Mouse (Mus musculus): ENCODE data around the gene Dcpp1.
A peak's percentile ranks its signal among the peaks of the same experiment; 100 is the strongest.
"Not testable (repeated sequence)": the region's sequence is repeated elsewhere in the genome, so short reads cannot be mapped to it uniquely, and the experiment has no call there.

The Dcpp1 gene

DNA sequence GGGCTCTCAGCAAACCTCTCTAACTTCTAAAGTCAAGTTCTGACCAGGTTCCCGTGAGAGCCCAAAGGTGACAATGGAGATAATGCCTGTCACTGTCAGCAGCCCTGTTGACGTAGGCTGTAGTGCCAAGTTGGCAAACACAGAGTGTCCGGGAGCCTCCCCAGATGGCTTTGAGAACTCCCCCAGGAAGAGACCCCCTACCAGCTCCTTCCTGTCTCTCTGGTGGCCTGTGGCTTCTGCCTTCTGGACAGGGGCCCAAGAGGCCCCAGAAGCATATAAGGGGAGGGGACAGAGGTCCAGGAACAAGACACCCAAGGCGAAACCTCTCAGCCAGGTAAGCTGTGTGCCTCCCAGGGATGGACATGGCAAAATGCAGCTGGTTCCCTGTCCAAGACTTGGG, at the start of gene Dcpp1, which contains the start of gene Dcpp2:
Gene Dcpp1 (plus strand): TSS at position 301 of the 400 bp plus-strand sequence.
Gene Dcpp2 (plus strand): TSS at position 305 of the 400 bp plus-strand sequence.
- DNase-seq, result not testable (repeated sequence)

- no peak for DNase-seq
These were observed 49.5 kb upstream of the Dcpp1 start for GRCm38 (mm10) chr17:23831201-23831600.

DNA sequence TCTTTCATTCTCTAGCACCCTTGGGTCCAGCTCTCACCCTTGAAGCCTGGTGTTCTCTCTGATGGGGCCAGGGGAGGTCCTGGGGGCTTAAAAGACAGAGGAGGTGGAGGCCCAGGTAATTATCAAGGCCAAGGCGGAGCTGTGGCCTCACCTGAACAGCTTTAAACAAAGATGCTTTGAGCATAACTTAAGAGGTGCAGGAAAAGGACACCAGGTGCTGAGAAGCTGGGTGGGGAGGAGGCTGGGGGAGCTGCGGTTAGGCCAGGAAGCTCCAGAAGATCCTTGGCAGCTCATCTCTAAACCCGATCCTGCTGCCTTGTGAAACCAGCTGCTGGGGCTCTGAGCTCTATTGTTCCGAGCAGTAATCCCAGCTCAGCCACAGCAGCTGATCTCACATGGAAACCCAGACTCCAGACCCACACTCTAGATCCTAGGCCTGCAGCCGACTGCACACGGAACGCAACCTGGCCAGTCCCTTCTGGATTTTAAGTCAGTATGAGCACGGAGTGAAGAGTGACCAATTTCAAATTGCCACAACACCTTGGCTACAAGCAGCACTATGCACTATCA, 44.6 kb upstream of the Dcpp1 start, which contains the start of gene Prss33:
Gene Prss33 (minus strand): TSS at position 51 of the 570 bp plus-strand sequence.
- no peak for DNase-seq

GRCm38 (mm10) chr17:23841145-23841544, 39.5 kb upstream of the Dcpp1 start:
- DNase-seq, result peak; percentile 44

- DNase-seq, result no peak
These were observed 37.4 kb upstream of the Dcpp1 start for GRCm38 (mm10) chr17:23843141-23843811.

- DNase-seq, result peak; percentile 62
These were observed 36.8 kb upstream of the Dcpp1 start, which contains the start of the genes Prss32 and Prss41 for GRCm38 (mm10) chr17:23843812-23844273. Prss32 (plus strand) TSS chr17:23843855. Prss41 (minus strand) TSS chr17:23844172.

DNA sequence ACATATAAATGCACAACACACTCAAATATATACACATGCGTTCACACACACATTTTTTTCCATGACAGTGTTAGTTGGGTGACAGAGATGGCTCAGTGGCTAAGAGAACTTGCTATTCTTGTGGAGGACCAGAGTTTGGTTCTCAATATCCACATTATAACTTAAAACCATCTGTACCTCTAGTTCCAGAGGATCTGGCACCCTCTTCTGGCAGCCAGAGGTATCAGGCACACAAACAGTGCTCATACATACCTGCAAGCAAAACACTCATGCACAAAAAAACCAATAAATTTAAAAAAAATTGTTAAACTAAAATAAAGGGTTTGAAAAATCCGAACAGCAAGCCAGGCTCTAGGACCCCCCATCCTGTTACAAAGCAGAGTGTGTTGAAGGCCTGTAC, 30.6 kb upstream of the Dcpp1 start:
- no peak for DNase-seq

DNA sequence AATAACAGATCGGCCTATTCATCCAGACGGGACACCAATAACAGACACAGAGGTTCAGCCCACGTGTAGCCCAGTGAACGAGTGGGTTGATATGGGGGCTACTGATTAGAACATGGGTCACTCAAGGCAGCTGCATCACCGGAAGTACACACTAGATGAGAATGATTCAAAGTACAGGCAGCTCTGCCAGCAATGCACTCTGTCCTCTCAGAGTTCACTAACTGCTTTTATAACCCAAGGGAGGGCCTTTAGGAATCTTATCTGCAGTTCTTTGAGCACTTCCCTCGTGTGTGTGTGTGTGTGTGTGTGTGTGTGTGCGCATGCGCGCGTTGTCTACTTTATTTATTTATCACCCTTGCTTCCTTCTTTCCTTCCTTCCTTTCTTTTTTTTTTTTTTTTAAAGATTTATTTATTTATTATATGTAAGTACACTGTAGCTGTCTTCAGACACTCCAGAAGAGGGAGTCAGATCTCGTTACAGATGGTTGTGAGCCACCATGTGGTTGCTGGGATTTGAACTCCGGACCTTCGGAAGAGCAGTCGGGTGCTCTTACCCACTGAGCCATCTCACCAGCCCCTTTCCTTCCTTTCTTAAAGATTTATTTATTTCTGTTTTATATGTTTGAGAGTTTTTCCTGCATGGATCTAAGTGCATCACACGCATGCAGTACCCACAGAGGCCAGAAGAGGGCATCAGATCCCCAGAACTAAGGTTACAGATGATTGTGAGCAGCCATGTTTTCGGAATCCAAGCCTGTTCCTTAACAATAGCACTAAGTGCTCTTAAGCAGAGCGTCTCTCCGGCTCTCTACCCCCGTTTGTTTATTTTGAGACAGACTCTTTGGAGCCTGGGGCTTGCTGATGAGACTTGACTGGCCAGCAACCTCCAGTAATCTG, 29.6 kb upstream of the Dcpp1 start:
- DNase-seq, result peak; percentile 40

DNA sequence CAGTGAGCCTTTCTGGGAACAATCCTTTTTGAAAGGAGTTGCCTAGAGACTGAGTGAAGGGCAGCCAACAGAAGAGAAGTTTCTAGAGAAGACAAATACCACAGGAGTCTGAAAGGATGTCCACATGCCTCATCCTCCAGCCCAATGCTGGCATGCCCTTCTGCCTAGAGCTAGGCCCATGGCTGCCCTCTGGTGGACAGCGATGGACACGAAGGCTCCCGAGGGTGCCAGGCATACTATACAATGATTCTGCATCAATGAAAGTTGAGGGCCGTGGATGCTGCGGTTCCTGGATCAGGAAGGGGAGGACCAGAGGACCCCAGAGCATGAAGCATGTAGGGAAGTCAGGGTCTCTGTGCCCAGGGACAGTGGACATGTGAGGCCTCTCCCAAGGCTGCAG, 27.4 kb upstream of the Dcpp1 start:
- no peak for DNase-seq

DNA sequence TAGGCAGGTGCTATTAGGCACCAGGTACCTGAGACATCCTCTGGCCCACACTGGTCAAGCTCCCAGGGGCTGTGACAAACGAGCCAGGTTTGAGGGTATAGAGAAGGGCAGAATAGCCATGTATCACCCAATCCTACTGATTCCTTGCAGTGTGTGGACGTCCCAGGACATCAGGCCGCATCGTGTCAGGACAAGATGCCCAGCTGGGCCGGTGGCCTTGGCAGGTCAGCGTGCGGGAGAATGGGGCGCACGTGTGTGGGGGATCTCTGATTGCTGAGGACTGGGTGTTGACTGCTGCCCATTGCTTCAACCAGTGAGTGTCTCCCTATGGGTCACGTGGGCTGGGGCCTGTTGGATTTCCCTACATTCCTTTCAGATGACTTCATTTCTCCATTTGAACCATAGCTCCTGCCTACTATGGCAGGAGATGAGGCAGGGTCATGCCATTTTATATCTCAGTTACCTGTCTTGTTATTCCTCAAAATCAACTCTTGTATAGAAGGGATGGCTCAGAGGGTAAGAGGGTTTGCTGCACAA, 26.4 kb upstream of the Dcpp1 start:
- no peak for DNase-seq

GRCm38 (mm10) chr17:23857193-23857592, 23.5 kb upstream of the Dcpp1 start:
- no peak for DNase-seq

DNA sequence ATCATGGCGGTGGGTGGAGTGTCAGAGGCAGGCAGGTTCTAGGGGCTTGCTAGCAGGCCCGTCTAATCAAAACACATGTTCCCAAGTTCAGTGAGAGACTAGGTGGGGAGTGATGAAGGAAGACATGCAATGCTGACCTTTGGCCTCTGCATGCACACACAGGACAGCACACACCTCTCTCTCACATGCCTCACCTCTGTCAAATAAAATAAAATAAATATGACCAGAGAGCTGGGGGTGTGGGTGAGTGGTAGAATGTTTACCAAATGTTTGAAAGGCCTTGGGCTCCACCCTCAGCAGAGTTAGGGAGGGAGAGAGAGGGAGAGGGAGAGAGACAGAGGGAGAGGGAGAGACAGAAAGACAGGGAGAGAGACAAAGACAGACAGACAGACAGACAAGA, 22.8 kb upstream of the Dcpp1 start:
- no peak for DNase-seq

GRCm38 (mm10) chr17:23862926-23863325, 17.8 kb upstream of the Dcpp1 start:
- DNase-seq, result no peak

- no peak for DNase-seq
These were observed 12.9 kb upstream of the Dcpp1 start, which contains the start of gene Prss21 for GRCm38 (mm10) chr17:23867756-23868155. Prss21 (plus strand) TSS chr17:23868056.

GRCm38 (mm10) chr17:23868513-23868912, 12.2 kb upstream of the Dcpp1 start:
- no peak for DNase-seq

DNA sequence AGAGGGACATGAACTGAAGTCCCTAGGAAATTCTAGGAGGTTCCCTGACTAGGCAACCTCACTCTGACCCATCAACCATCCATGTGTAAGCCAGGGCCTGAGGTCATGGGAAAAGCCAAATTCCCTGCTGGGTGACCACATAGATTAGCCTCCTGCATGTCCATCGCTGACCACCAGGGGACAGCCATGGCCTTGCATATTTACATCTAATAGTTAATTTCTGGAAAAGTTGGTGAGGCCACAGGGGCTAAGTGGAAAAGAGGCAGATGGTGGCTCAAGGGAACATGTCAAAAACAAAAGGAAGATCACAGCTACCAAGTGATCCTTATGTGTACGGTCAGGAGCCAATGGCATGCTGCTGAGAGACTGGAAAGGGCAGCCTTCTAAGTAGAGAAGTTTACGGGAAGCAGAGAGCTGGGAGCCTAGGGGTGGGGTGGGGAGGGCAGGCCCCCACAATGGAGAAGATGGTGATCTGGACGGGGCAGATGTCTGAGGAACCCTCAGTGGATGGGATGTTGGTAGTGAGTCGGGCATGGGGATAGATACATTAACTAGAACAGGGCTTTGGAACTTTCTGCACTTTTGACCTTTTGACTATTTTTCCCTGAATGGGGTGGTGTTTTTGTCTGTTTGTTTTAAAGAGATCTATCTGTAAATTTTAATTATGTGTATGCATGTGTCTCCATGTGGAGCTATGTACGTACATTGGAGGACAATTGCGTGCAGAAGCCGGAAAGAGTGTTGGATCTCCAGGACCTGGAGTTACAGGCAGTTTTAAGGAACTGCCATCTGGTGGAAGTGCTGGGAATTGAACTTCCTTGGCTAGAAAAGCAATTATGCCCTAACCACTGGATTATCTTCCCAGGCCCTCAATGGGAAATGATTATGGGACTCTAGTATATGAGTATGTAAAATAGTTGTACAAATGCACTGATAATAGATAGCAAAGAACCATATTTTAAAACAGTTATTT, 6.5 kb upstream of the Dcpp1 start:
- DNase-seq, result peak; percentile 27

DNA sequence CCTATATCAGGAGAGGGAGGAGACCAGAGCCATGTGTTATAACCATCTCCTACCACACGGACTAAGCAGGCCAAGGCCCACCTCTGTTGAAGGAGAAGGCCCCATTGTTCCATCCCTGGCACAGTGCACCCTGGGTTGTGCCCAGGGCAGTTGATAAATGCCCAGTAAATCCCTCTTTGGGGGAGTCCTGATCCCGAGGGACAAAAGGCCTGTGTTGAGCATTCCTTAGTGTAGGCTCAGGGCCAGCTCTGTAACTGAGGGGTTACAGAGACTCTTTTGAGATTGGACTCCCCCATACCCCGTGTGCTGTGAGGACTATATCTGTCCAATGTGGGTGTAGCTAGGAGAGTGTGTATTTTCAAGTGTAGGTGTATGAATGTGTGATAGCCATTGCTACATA, 3.9 kb upstream of the Dcpp1 start:
- no peak for DNase-seq

DNA sequence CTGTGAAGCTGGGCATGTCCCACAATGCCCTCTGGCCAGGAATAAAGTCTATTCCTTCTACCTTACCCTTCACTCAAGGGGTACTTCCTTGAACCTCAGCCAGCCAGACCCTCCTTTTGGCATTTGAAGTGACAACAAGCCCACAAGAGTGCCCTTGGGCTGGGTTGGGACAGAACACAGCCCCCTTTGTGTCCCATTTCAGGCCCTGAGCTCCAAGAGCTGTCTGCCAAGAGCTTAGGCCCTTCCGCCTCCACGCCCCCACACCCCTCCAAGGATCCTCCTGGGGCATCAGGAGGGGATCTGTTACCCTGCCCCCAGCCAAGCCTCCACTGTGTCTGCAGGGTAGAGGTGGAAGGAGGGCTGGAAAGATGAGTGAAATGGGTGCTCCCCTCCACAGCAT, 3.5 kb upstream of the Dcpp1 start:
- DNase-seq, result no peak

- not testable (repeated sequence) for DNase-seq
These were observed 36.5 kb downstream of the Dcpp1 start, which contains the start of gene Dcpp3 for GRCm38 (mm10) chr17:23917158-23917557. Dcpp3 (plus strand) TSS chr17:23917458.

GRCm38 (mm10) chr17:23924531-23925007, 43.9 kb downstream of the Dcpp1 start:
- peak; percentile 92 for DNase-seq

- peak; percentile 75 for DNase-seq
These were observed 44.4 kb downstream of the Dcpp1 start for GRCm38 (mm10) chr17:23925090-23925493.
